Mouse (Mus musculus): ENCODE measurements at regions not wholly inside any gene's neighbourhood (a gene's known extent, or its start where the extent isn't known, plus 50 kb on each side); places are given as distances from the start of the nearest gene placed in this dataset.

- Histone ChIP-seq H3K4me1 (ENCODE audit: control insufficient read depth, insufficient read depth, low read length) (no peaks in the 10 kb centered on the region), H3K27ac (replicated peaks; ENCODE audit: low read depth, low read length) (no peak overlapping the region), H3K9me3 (replicated peaks; ENCODE audit: control insufficient read depth, low read length) (no peaks in the 10 kb centered on the region), H3K4me2 (ENCODE audit: low read depth, low read length) (no peak overlapping the region), H3K9ac (replicated peaks; ENCODE audit: low read length) (no peak overlapping the region), H3K36me3 (replicated peaks; ENCODE audit: control insufficient read depth, insufficient read depth, low read depth, low read length) (no peaks in the 10 kb centered on the region), H3K4me3 (ENCODE audit: low read depth, low read length) (no peak overlapping the region), H3K27me3 (ENCODE audit: control insufficient read depth, insufficient read depth, low read length) (no peaks in the 10 kb centered on the region)
- 89% methylated on average over 5 of the region's 5 CpGs for WGBS
- DNase-seq (ENCODE audit: low spot score) = no peak
- ATAC-seq (replicated peaks; ENCODE audit: insufficient number of reproducible peaks, low FRiP score, low TSS enrichment, low read depth) = no peak
Observed at GRCm38 (mm10) chr7:64070930-64071329, 82.7 kb upstream of the Trpm1 start.

- Histone ChIP-seq H3K9ac (replicated peaks; ENCODE audit: low read length) (no peak overlapping the region), H3K27me3 (ENCODE audit: control insufficient read depth, insufficient read depth, low read length) (no peaks in the 10 kb centered on the region), H3K4me3 (ENCODE audit: low read depth, low read length) (no peak overlapping the region), H3K4me1 (ENCODE audit: control insufficient read depth, insufficient read depth, low read length) (no peaks in the 10 kb centered on the region), H3K27ac (replicated peaks; ENCODE audit: low read depth, low read length) (no peak overlapping the region), H3K4me2 (ENCODE audit: low read depth, low read length) (no peak overlapping the region), H3K9me3 (replicated peaks; ENCODE audit: control insufficient read depth, low read length) (no peaks in the 10 kb centered on the region), H3K36me3 (replicated peaks; ENCODE audit: control insufficient read depth, insufficient read depth, low read depth, low read length) (no peaks in the 10 kb centered on the region)
- DNase-seq (ENCODE audit: low spot score) (no peak), ATAC-seq (replicated peaks; ENCODE audit: insufficient number of reproducible peaks, low FRiP score, low TSS enrichment, low read depth) (no peak)
- 90% methylated on average over 23 of the region's 23 CpGs for WGBS
Observed at GRCm38 (mm10) chr7:64065529-64066247, 87.9 kb upstream of the Trpm1 start.

GRCm38 (mm10) chr7:64064460-64065241, 89.0 kb upstream of the Trpm1 start:
- H3K4me1 ChIP-seq (ENCODE audit: control insufficient read depth, insufficient read depth, low read length) = no peaks in the 10 kb centered on the region
- no peaks in the 10 kb centered on the region for H3K27me3 ChIP-seq (ENCODE audit: control insufficient read depth, insufficient read depth, low read length)
- no peak overlapping the region for H3K4me2 ChIP-seq (ENCODE audit: low read depth, low read length)
- H3K27ac ChIP-seq (replicated peaks; ENCODE audit: low read depth, low read length) = no peak overlapping the region
- no peaks in the 10 kb centered on the region for H3K36me3 ChIP-seq (replicated peaks; ENCODE audit: control insufficient read depth, insufficient read depth, low read depth, low read length)
- no peak for ATAC-seq (replicated peaks; ENCODE audit: insufficient number of reproducible peaks, low FRiP score, low TSS enrichment, low read depth)
- no peaks in the 10 kb centered on the region for H3K9me3 ChIP-seq (replicated peaks; ENCODE audit: control insufficient read depth, low read length)
- H3K4me3 ChIP-seq (ENCODE audit: low read depth, low read length) = no peak overlapping the region
- H3K9ac ChIP-seq (replicated peaks; ENCODE audit: low read length) = no peak overlapping the region
- 87% methylated on average over 7 of the region's 7 CpGs for WGBS
- no peak for DNase-seq (ENCODE audit: low spot score)

- ATAC-seq (replicated peaks; ENCODE audit: insufficient number of reproducible peaks, low FRiP score, low TSS enrichment, low read depth) (no peak), DNase-seq (ENCODE audit: low spot score) (no peak)
- Histone ChIP-seq H3K4me2 (ENCODE audit: low read depth, low read length) (no peak overlapping the region), H3K9me3 (replicated peaks; ENCODE audit: control insufficient read depth, low read length) (no peaks in the 10 kb centered on the region), H3K27me3 (ENCODE audit: control insufficient read depth, insufficient read depth, low read length) (no peaks in the 10 kb centered on the region), H3K4me3 (ENCODE audit: low read depth, low read length) (no peak overlapping the region), H3K27ac (replicated peaks; ENCODE audit: low read depth, low read length) (no peak overlapping the region), H3K36me3 (replicated peaks; ENCODE audit: control insufficient read depth, insufficient read depth, low read depth, low read length) (no peaks in the 10 kb centered on the region), H3K4me1 (ENCODE audit: control insufficient read depth, insufficient read depth, low read length) (no peaks in the 10 kb centered on the region; the same call in 1 of the 2 replicates), H3K9ac (replicated peaks; ENCODE audit: low read length) (no peak overlapping the region)
- 74% methylated on average over 4 of the region's 4 CpGs for WGBS
Observed at GRCm38 (mm10) chr7:64061170-64061569, 92.5 kb upstream of the Trpm1 start.

- Histone ChIP-seq H3K9me3 (replicated peaks; ENCODE audit: control insufficient read depth, low read length) (no peaks in the 10 kb centered on the region), H3K36me3 (replicated peaks; ENCODE audit: control insufficient read depth, insufficient read depth, low read depth, low read length) (no peaks in the 10 kb centered on the region), H3K27me3 (ENCODE audit: control insufficient read depth, insufficient read depth, low read length) (no peaks in the 10 kb centered on the region), H3K4me2 (ENCODE audit: low read depth, low read length) (no peak overlapping the region), H3K4me1 (ENCODE audit: control insufficient read depth, insufficient read depth, low read length) (no peaks in the 10 kb centered on the region; the same call in 1 of the 2 replicates), H3K27ac (replicated peaks; ENCODE audit: low read depth, low read length) (no peak overlapping the region), H3K4me3 (ENCODE audit: low read depth, low read length) (no peak overlapping the region), H3K9ac (replicated peaks; ENCODE audit: low read length) (no peak overlapping the region)
- ATAC-seq (replicated peaks; ENCODE audit: insufficient number of reproducible peaks, low FRiP score, low TSS enrichment, low read depth) = no peak
- no peak for DNase-seq (ENCODE audit: low spot score)
- 90% methylated on average over 1 of the region's 1 CpGs for WGBS
Observed at GRCm38 (mm10) chr7:64060582-64060981, 93.1 kb upstream of the Trpm1 start.

GRCm38 (mm10) chr7:64060051-64060450, 93.6 kb upstream of the Trpm1 start:
- Histone ChIP-seq H3K27me3 (ENCODE audit: control insufficient read depth, insufficient read depth, low read length) (no peaks in the 10 kb centered on the region), H3K4me2 (ENCODE audit: low read depth, low read length) (no peak overlapping the region), H3K9ac (replicated peaks; ENCODE audit: low read length) (no peak overlapping the region), H3K9me3 (replicated peaks; ENCODE audit: control insufficient read depth, low read length) (no peaks in the 10 kb centered on the region), H3K4me1 (ENCODE audit: control insufficient read depth, insufficient read depth, low read length) (no peaks in the 10 kb centered on the region; the same call in 1 of the 2 replicates), H3K4me3 (ENCODE audit: low read depth, low read length) (no peak overlapping the region), H3K36me3 (replicated peaks; ENCODE audit: control insufficient read depth, insufficient read depth, low read depth, low read length) (no peaks in the 10 kb centered on the region), H3K27ac (replicated peaks; ENCODE audit: low read depth, low read length) (no peak overlapping the region)
- ATAC-seq (replicated peaks; ENCODE audit: insufficient number of reproducible peaks, low FRiP score, low TSS enrichment, low read depth) (no peak), DNase-seq (ENCODE audit: low spot score) (peak; percentile 61)
- 4% methylated on average over 1 of the region's 1 CpGs for WGBS

- H3K9ac ChIP-seq (replicated peaks; ENCODE audit: low read length) = no peak overlapping the region
Observed at GRCm38 (mm10) chr7:64058282-64058872, 95.3 kb upstream of the Trpm1 start.

GRCm38 (mm10) chr7:64057873-64058272, 95.8 kb upstream of the Trpm1 start:
- no peaks in the 10 kb centered on the region for H3K36me3 ChIP-seq (replicated peaks; ENCODE audit: control insufficient read depth, insufficient read depth, low read depth, low read length)
- H3K9ac ChIP-seq (replicated peaks; ENCODE audit: low read length) = no peak overlapping the region
- H3K4me3 ChIP-seq (ENCODE audit: low read depth, low read length) = no peak overlapping the region
- H3K27me3 ChIP-seq (ENCODE audit: control insufficient read depth, insufficient read depth, low read length) = no peaks in the 10 kb centered on the region
- H3K27ac ChIP-seq (replicated peaks; ENCODE audit: low read depth, low read length) = 0 out of 2 replicates have a peak overlapping the region, but pooled peaks have one; percentile 35
- no peaks in the 10 kb centered on the region; the same call in 1 of the 2 replicates for H3K4me1 ChIP-seq (ENCODE audit: control insufficient read depth, insufficient read depth, low read length)
- 49% methylated on average over 4 of the region's 4 CpGs for WGBS
- ATAC-seq (replicated peaks; ENCODE audit: insufficient number of reproducible peaks, low FRiP score, low TSS enrichment, low read depth) (no peak), DNase-seq (ENCODE audit: low spot score) (no peak)
- H3K4me2 ChIP-seq (ENCODE audit: low read depth, low read length) = no peak overlapping the region
- no peaks in the 10 kb centered on the region for H3K9me3 ChIP-seq (replicated peaks; ENCODE audit: control insufficient read depth, low read length)

More at GRCm38 (mm10) chr7:64058282-64058872, 95.3 kb upstream of the Trpm1 start:
- no peak overlapping the region for H3K4me3 ChIP-seq (ENCODE audit: low read depth, low read length)
- no peaks in the 10 kb centered on the region for H3K27me3 ChIP-seq (ENCODE audit: control insufficient read depth, insufficient read depth, low read length)
- 0 out of 2 replicates have a peak overlapping the region, but pooled peaks have one; percentile 35 for H3K27ac ChIP-seq (replicated peaks; ENCODE audit: low read depth, low read length)
- no peaks in the 10 kb centered on the region for H3K9me3 ChIP-seq (replicated peaks; ENCODE audit: control insufficient read depth, low read length)
- no peak overlapping the region for H3K4me2 ChIP-seq (ENCODE audit: low read depth, low read length)
- WGBS = 33% methylated on average over 4 of the region's 4 CpGs
- ATAC-seq (replicated peaks; ENCODE audit: insufficient number of reproducible peaks, low FRiP score, low TSS enrichment, low read depth) (no peak), DNase-seq (ENCODE audit: low spot score) (no peak)
- H3K36me3 ChIP-seq (replicated peaks; ENCODE audit: control insufficient read depth, insufficient read depth, low read depth, low read length) = no peaks in the 10 kb centered on the region
- H3K4me1 ChIP-seq (ENCODE audit: control insufficient read depth, insufficient read depth, low read length) = no peaks in the 10 kb centered on the region; the same call in 1 of the 2 replicates

Measured in embryonic facial prominence, embryonic 11.5 days (tissue).